Mouse (Mus musculus) heart, embryonic 14.5 days (tissue): ENCODE data around the gene Hnrnpr. TPM values are rescaled to one million over a fixed set of nuclear protein-coding genes. Genes with fewer than 3 reads are reported as not detected.

Experiments
- ATAC-seq: fragments of 200-750 bp; cut with Nextera tagmentation; 2 replicates; pipeline ENCODE4 v1.8.0; 2017; ENCODE audit warnings: low read depth, moderate TSS enrichment; ENCODE audit not compliant: insufficient number of reproducible peaks, insufficient read depth, low FRiP score
- H3K27ac ChIP-seq, 2 experiments: fragments of 200-500 bp in 1 of 2; fragments of 300-500 bp in 1 of 2; sonication (generic) in 1 of 2; replicated peaks in 1 of 2; 2 replicates each; pipeline ENCODE4 v1.5.1; 2012 to 2014; ENCODE audit warnings: low read depth in 2 of 2, low read length in 2 of 2, control low read depth in 1 of 2, mild to moderate bottlenecking in 1 of 2, mixed read lengths in 1 of 2; ENCODE audit not compliant: control insufficient read depth in 1 of 2, insufficient read depth in 1 of 2
- H3K27me3 ChIP-seq: fragments of 300-500 bp; sonication (generic); 2 replicates; pipeline ENCODE4 v1.6.1; 2014; ENCODE audit warnings: mild to moderate bottlenecking, low read length, control low read depth; ENCODE audit not compliant: control insufficient read depth, insufficient read depth
- H3K36me3 ChIP-seq: fragments of 300-500 bp; sonication (generic); 2 replicates; pipeline ENCODE4 v1.6.1; 2014; ENCODE audit warnings: mild to moderate bottlenecking, control low read depth, low read length, mixed read lengths; ENCODE audit not compliant: control insufficient read depth, insufficient read depth
- H3K4me1 ChIP-seq, 2 experiments: fragments of 200-500 bp in 1 of 2; fragments of 300-500 bp in 1 of 2; sonication (generic) in 1 of 2; 2 replicates each; pipeline ENCODE4 v1.6.1; 2012 to 2014; ENCODE audit warnings: low read length in 2 of 2, control low read depth in 1 of 2, mixed read lengths in 1 of 2; ENCODE audit not compliant: control insufficient read depth in 2 of 2, insufficient read depth in 2 of 2
- H3K4me2 ChIP-seq: fragments of 300-500 bp; sonication (generic); 2 replicates; pipeline ENCODE4 v1.6.1; 2014; ENCODE audit warnings: mild to moderate bottlenecking, low read length
- H3K4me3 ChIP-seq, 2 experiments: fragments of 200-500 bp in 1 of 2; fragments of 300-500 bp in 1 of 2; sonication (generic) in 1 of 2; 2 replicates each; pipeline ENCODE4 v1.5.1; 2012 to 2014; ENCODE audit warnings: low read length in 2 of 2, mild to moderate bottlenecking in 2 of 2, control low read depth in 1 of 2, low read depth in 1 of 2, moderate library complexity in 1 of 2; ENCODE audit not compliant: control insufficient read depth in 1 of 2, insufficient read depth in 1 of 2
- H3K9ac ChIP-seq: fragments of 300-500 bp; sonication (generic); 2 replicates; pipeline ENCODE4 v1.6.1; 2014; ENCODE audit warnings: mild to moderate bottlenecking, low read length
- H3K9me3 ChIP-seq: fragments of 300-500 bp; sonication (generic); 2 replicates; pipeline ENCODE4 v1.6.1; 2016; ENCODE audit warnings: low read length, control low read depth; ENCODE audit not compliant: control insufficient read depth
- WGBS: fragments of 180-500 bp; shearing (Covaris S2); extraction: QIAGEN DNeasy Blood & Tissue Kit; methylation state at CpG from one replicate; pipeline ENCODE4 v1.1.7; 2014; 5-methylcytosine and 5-hydroxymethylcytosine counted together
- polyA plus RNA-seq: library from polyadenylated mRNA; unstranded; fragments of >200 nt; fragmentation: Nextera tagmentation; extraction: Ambion mirVana; gene quantifications from 2 replicates; pipeline ENCODE4 v1.2.1, GENCODE M21; 2014

The Hnrnpr gene
- polyA plus RNA-seq = 85.3 and 88.8 TPM in 2 replicates

DNA sequence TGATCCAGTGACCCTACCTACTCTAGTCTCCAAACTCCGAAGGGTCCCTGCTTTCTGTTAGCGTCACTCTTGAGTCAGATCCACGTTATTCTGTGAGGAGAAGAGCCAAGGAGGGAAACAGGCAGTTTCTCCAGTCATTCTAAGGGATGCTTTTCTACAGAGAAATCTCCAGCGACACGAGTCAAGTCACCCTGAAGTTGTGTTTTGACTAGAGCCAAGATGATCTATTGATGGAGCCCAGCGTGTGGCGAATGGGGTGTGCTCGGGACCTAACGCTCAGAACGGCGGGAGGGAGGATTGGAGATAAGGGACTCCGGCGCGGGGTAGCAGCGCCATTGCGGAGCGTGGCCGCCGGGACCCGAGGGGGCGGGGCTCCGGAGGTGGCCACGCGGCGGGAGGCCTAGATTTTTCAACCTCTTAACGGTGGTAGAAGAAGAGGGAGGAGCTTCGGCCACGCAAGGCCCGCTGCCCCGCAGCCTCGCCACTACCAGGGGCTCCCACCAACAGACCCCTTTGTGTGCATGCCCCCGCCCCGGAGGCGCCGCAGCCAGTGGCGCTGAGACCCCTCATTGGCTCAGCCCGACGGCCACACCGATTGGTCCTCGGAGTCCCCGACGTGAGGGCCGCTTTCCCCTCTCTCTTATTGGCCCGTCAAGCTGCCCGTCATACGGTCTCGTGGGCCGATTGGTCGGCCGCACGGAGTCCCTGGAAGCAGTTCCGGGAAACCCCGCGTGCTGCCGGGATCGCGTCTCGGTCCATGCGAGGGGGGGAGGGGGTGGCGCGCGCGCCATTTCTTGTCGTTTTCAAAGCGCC, at the start of gene Hnrnpr:
Hnrnpr (plus strand) TSS at position 714 of the 813 bp plus-strand sequence.
- H3K27ac ChIP-seq = peak within 1 kb of the TSS; percentile 94 to 97
- WGBS = under 1% methylated on average over 61 of the region's 65 CpGs

DNA sequence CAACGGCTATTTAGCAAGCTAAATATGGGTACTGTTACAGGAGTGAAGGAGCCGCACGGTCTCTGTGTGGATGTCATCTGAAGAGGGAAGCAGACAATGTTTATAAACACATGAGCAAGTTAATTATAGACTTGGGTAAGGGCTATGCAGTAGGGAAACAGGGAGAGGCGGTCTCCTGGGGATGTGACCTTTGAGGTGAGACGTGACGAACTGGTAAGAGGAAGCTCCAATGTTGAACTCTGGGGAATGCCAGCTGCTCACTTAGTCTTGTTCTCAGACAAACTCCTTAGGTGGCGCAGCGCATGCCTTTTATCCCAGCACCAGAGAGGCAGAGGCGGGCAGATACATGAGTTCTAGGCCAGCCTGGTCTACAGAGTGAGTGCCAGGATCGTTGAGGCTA, 48.8 kb upstream of the Hnrnpr start:
- no peaks in the 10 kb centered on the region for H3K27me3 ChIP-seq
- H3K9ac ChIP-seq = no peak overlapping the region
- 55% methylated on average over 10 of the region's 10 CpGs for WGBS
- H3K4me1 ChIP-seq = peaks cover 11 to 15% of the 10 kb centered on the region in 2 experiments; a peak in 3 of 4 replicates
- ATAC-seq = no peak
- no peaks in the 10 kb centered on the region for H3K9me3 ChIP-seq
- no peak overlapping the region for H3K4me3 ChIP-seq
- H3K36me3 ChIP-seq = peaks cover 7% of the 10 kb centered on the region; the same call in 1 of the 2 replicates
- H3K4me2 ChIP-seq = no peak overlapping the region
- H3K27ac ChIP-seq = peak overlapping the region; percentile 27 to 76

More for the DNA sequence above, at the start of gene Hnrnpr:
- Histone ChIP-seq H3K4me3 (peak within 1 kb of the TSS; percentile 97 to 99), H3K9ac (peak within 1 kb of the TSS; percentile 99), H3K36me3 (no peaks in the 10 kb centered on the region), H3K27me3 (no peaks in the 10 kb centered on the region), H3K4me2 (peak within 1 kb of the TSS; percentile 92), H3K9me3 (no peaks in the 10 kb centered on the region), H3K4me1 (peaks cover 8 to 33% of the 10 kb centered on the region in 2 experiments)
- ATAC-seq = peak; percentile 99

DNA sequence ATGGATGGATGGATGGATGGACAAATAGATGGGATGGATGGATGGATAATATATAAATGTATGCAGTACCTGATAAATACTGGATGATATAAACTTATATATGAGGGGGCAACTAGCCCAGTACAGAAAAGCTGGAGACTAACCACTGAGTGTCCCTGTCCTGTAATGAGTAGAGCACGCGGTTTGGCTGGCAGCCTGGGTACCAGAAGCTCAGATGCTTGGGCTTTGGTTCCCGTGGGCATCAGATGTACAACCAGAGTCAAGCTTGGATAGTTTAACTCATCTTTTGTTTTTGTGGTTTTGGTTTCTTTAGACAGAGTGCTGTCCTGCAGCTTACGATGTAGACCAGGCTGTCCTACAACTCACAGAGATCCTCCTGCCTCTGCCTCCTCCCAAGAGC, 47.2 kb upstream of the Hnrnpr start:
- no peak for ATAC-seq
- no peak overlapping the region for H3K4me3 ChIP-seq
- WGBS = 96% methylated on average over 4 of the region's 4 CpGs

DNA sequence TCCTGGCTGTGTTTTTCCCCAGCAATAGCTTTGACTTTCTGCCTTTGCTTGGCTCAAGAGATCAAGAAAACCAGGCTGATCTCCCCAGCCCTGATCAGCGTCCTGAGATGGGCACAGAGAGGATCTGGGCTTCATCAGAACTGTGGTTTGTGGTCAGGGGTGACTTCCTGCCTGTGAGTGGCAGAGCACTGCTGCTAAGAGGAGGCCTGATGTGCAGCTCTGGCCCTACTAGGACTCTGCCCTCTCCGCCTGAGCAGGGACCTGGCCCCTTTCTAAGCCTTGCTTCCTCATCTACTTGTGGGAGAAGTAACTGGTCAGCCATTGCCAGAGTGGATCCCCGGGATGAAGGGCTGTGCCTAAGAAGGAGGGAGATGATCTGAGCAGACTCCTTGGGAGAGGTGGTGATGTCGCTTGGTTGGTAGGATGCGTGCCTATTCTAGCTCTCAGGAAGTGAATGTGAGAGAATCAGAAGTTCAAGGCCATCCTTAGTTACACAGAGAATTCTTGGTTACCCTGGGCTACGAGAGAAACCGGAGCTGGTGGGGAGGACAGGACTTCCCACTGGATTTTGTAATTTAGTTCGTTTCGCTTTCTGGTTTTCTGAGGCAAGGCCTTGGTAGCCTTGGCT, 43.9 kb upstream of the Hnrnpr start:
- H3K9ac ChIP-seq = no peak overlapping the region
- peaks cover 4 to 5% of the 10 kb centered on the region in 2 experiments; a peak in 2 of 4 replicates for H3K4me1 ChIP-seq
- H3K36me3 ChIP-seq = peaks cover 3% of the 10 kb centered on the region; the same call in 1 of the 2 replicates
- WGBS = 78% methylated on average over 9 of the region's 9 CpGs
- no peak overlapping the region for H3K4me3 ChIP-seq
- H3K9me3 ChIP-seq = no peaks in the 10 kb centered on the region
- no peak overlapping the region for H3K4me2 ChIP-seq
- H3K27ac ChIP-seq = no peak overlapping the region
- no peaks in the 10 kb centered on the region for H3K27me3 ChIP-seq
- no peak for ATAC-seq

More for the DNA sequence above, 47.2 kb upstream of the Hnrnpr start:
- Histone ChIP-seq H3K27ac (no peak overlapping the region), H3K27me3 (no peaks in the 10 kb centered on the region), H3K9me3 (no peaks in the 10 kb centered on the region), H3K4me2 (no peak overlapping the region), H3K4me1 (peaks cover 11 to 15% of the 10 kb centered on the region in 2 experiments; a peak in 3 of 4 replicates), H3K9ac (no peak overlapping the region), H3K36me3 (peaks cover 7% of the 10 kb centered on the region; the same call in 1 of the 2 replicates)

DNA sequence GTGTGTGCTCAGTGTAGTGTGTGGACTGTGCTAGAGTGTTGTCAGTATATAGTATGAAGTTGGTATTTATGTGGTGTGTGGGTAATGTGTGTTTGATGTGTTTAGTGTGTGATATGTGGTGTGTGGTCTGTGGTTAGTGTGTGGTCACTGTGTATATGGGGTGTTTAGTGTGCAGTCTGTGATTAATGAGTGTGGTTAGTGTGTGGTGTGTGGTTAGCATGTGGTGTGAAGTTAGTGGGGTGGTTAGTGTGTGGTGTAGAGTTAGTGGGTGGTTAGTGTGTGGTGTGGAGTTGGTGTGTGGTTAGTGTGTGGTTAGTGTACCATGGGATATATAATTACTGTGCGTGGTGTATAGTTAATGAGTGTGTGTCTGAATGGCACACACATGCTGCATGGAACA, 41.8 kb upstream of the Hnrnpr start:
- Histone ChIP-seq H3K4me1 (no peaks in the 10 kb centered on the region), H3K9me3 (peaks cover 15% of the 10 kb centered on the region)
- no peak for ATAC-seq

DNA sequence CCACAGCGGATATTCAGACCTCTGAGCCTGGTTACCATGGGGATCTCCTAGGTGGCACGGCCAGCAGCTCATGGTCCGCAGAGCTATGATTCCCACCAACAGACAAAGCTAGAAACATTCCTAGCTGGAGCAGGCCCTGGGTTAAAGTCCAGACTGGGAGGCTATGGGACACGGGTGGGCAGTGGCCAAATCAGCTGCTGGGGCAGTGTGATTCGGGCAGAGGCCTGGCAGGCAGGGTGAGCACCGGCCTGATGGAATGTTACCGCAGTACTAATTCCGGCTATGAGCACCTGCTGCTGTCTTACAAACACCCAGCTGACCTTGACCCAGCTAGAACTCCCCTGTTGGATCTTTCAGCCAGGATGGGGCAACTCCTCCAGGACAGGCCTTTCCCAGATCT, 40.1 kb upstream of the Hnrnpr start:
- no peaks in the 10 kb centered on the region for H3K4me1 ChIP-seq
- H3K4me3 ChIP-seq = no peak overlapping the region
- H3K36me3 ChIP-seq = peaks cover 21% of the 10 kb centered on the region; the same call in 1 of the 2 replicates
- peaks cover 15% of the 10 kb centered on the region for H3K9me3 ChIP-seq
- H3K27me3 ChIP-seq = no peaks in the 10 kb centered on the region
- WGBS = 68% methylated on average over 8 of the region's 8 CpGs
- H3K9ac ChIP-seq = no peak overlapping the region
- no peak for ATAC-seq
- H3K4me2 ChIP-seq = no peak overlapping the region
- H3K27ac ChIP-seq = no peak overlapping the region

More for the DNA sequence above, 41.8 kb upstream of the Hnrnpr start:
- Histone ChIP-seq H3K4me2 (no peak overlapping the region), H3K36me3 (peaks cover 8% of the 10 kb centered on the region; the same call in 1 of the 2 replicates), H3K27ac (no peak overlapping the region), H3K27me3 (no peaks in the 10 kb centered on the region), H3K9ac (no peak overlapping the region), H3K4me3 (no peak overlapping the region)
- WGBS = 96% methylated on average over 1 of the region's 1 CpGs

DNA sequence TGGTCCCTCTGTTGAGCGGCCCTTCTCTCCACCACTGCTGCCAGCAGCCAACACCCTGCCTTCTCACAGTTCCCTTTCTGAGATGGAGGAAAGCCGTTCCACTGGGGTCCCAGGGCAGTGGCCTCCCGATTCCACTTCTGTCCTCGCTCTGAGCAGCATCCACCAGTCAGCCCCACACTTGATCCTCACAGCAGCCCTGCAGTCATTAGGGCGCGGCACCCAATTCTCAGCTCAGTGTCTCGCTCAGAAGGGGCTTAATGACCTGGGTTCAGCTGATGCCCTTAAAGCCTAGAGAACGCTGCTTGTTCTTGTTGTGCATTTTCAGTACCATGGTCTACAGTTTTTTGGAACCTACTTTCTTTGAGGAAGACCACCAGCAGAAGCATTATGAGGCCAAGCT, 29.6 kb upstream of the Hnrnpr start:
- no peaks in the 10 kb centered on the region for H3K9me3 ChIP-seq
- H3K9ac ChIP-seq = 0 out of 2 replicates have a peak overlapping the region, but pooled peaks have one; percentile 27
- no peak overlapping the region for H3K27ac ChIP-seq
- H3K4me3 ChIP-seq = no peak overlapping the region
- peaks cover 15 to 26% of the 10 kb centered on the region in 2 experiments for H3K4me1 ChIP-seq
- H3K27me3 ChIP-seq = no peaks in the 10 kb centered on the region
- no peak overlapping the region for H3K4me2 ChIP-seq
- ATAC-seq = no peak
- WGBS = 72% methylated on average over 8 of the region's 8 CpGs
- H3K36me3 ChIP-seq = no peaks in the 10 kb centered on the region
